Mouse (Mus musculus): ENCODE measurements at regions not wholly inside any gene's neighbourhood (a gene's known extent, or its start where the extent isn't known, plus 50 kb on each side); places are given as distances from the start of the nearest gene placed in this dataset.

- Histone ChIP-seq H3K27ac (ENCODE audit: insufficient read depth, low read depth, low read length) (no peak overlapping the region), H3K27me3 (replicated peaks; ENCODE audit: control insufficient read depth, insufficient read depth, low read length) (no peaks in the 10 kb centered on the region), H3K36me3 (ENCODE audit: control insufficient read depth, insufficient read depth, low read length) (no peaks in the 10 kb centered on the region), H3K4me1 (ENCODE audit: control insufficient read depth, insufficient read depth, low read length) (peaks cover 4% of the 10 kb centered on the region; the same call in 1 of the 2 replicates), H3K4me3 (ENCODE audit: insufficient read depth, low read depth, low read length) (no peak overlapping the region)
- 69% methylated on average over 4 of the region's 4 CpGs for WGBS
- TF ChIP-seq CTCF (conservative IDR thresholded peaks at IDR 0.05; ENCODE audit: insufficient read depth, insufficient read length, low read depth, low read length) (no peak), POLR2A (IDR thresholded peaks at IDR 0.05; ENCODE audit: low read depth, low read length) (no peak)
- DNase-seq, result peak; percentile 51
Observed at GRCm38 (mm10) chr13:101931264-101931663, 163.2 kb upstream of the Pik3r1 start.

- no peak overlapping the region for H3K4me3 ChIP-seq (ENCODE audit: insufficient read depth, low read depth, low read length)
- peaks cover 4% of the 10 kb centered on the region; the same call in 1 of the 2 replicates for H3K4me1 ChIP-seq (ENCODE audit: control insufficient read depth, insufficient read depth, low read length)
- no peaks in the 10 kb centered on the region for H3K36me3 ChIP-seq (ENCODE audit: control insufficient read depth, insufficient read depth, low read length)
- 100% methylated on average over 1 of the region's 1 CpGs for WGBS
- no peak overlapping the region for H3K27ac ChIP-seq (ENCODE audit: insufficient read depth, low read depth, low read length)
- no peaks in the 10 kb centered on the region for H3K27me3 ChIP-seq (replicated peaks; ENCODE audit: control insufficient read depth, insufficient read depth, low read length)
- DNase-seq, result no peak
- TF ChIP-seq CTCF (conservative IDR thresholded peaks at IDR 0.05; ENCODE audit: insufficient read depth, insufficient read length, low read depth, low read length) (no peak), POLR2A (IDR thresholded peaks at IDR 0.05; ENCODE audit: low read depth, low read length) (no peak)
Observed at GRCm38 (mm10) chr13:101931882-101932281, 163.9 kb upstream of the Pik3r1 start.

DNA sequence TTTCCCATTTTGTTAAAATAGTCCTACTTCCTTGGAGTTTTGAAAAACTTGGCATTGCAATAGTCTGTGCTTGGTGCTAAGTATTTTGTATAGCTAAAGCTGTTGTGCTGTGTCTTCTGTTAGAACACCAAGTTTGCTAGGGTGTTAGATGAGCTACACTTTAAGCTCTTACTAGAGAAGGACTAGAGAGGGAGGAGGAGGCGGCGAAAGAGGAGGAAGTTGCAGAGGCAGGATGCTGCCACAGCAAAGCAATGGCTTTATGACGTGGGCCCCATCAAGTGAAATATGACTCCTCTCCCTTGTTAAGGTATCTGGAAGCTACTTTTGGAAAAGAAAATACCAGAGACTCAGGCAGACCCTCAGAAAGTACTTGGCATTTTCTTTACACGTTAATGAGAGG is 167.8 kb upstream of the Pik3r1 start:
- Histone ChIP-seq H3K27me3 (replicated peaks; ENCODE audit: control insufficient read depth, insufficient read depth, low read length) (no peaks in the 10 kb centered on the region), H3K36me3 (ENCODE audit: control insufficient read depth, insufficient read depth, low read length) (no peaks in the 10 kb centered on the region), H3K4me1 (ENCODE audit: control insufficient read depth, insufficient read depth, low read length) (peaks cover 4% of the 10 kb centered on the region; the same call in 1 of the 2 replicates), H3K27ac (ENCODE audit: insufficient read depth, low read depth, low read length) (no peak overlapping the region), H3K4me3 (ENCODE audit: insufficient read depth, low read depth, low read length) (no peak overlapping the region)
- 64% methylated on average over 4 of the region's 4 CpGs for WGBS
- TF ChIP-seq CTCF (conservative IDR thresholded peaks at IDR 0.05; ENCODE audit: insufficient read depth, insufficient read length, low read depth, low read length), result no peak
- no peak for TF ChIP-seq POLR2A (IDR thresholded peaks at IDR 0.05; ENCODE audit: low read depth, low read length)
- DNase-seq, result no peak

GRCm38 (mm10) chr13:101954521-101954920 is 186.5 kb upstream of the Pik3r1 start:
- Histone ChIP-seq H3K4me1 (ENCODE audit: control insufficient read depth, insufficient read depth, low read length) (no peaks in the 10 kb centered on the region), H3K27ac (ENCODE audit: insufficient read depth, low read depth, low read length) (no peak overlapping the region), H3K27me3 (replicated peaks; ENCODE audit: control insufficient read depth, insufficient read depth, low read length) (no peaks in the 10 kb centered on the region), H3K4me3 (ENCODE audit: insufficient read depth, low read depth, low read length) (no peak overlapping the region), H3K36me3 (ENCODE audit: control insufficient read depth, insufficient read depth, low read length) (no peaks in the 10 kb centered on the region)
- TF ChIP-seq CTCF (conservative IDR thresholded peaks at IDR 0.05; ENCODE audit: insufficient read depth, insufficient read length, low read depth, low read length), result no peak
- no peak for TF ChIP-seq POLR2A (IDR thresholded peaks at IDR 0.05; ENCODE audit: low read depth, low read length)
- DNase-seq, result no peak
- WGBS, result 83% methylated on average over 3 of the region's 3 CpGs

DNA sequence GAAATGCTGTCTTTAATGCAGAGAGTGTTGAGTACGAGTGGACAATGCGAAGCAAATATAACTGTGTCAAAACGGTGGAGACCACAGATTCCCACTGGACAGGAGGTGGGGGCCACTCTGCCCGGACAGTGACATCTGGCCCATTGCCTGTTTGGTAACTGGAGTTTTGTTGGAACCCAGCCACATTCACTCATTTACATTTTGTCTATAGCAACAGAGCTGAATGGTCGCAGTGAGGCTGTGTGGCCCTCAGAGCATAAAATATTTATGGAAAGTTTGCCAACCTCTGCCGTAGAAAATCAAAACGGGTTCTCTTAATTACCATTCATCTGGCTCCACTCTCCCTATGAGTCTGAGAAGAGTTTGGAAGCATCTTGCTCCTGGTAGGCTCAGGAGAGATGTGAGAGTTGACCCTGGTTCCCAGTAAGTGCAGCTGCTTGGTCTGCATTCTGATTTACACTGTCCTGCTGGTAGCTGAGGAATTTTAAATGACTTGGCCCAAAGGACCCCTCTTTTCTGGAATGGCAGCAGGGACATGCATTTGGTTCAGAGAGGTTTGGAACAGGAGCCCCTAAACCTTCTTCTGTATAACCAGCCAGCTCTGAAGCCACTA is 187.9 kb upstream of the Pik3r1 start:
- Histone ChIP-seq H3K4me1 (ENCODE audit: control insufficient read depth, insufficient read depth, low read length) (no peaks in the 10 kb centered on the region), H3K4me3 (ENCODE audit: insufficient read depth, low read depth, low read length) (no peak overlapping the region), H3K27ac (ENCODE audit: insufficient read depth, low read depth, low read length) (no peak overlapping the region), H3K36me3 (ENCODE audit: control insufficient read depth, insufficient read depth, low read length) (no peaks in the 10 kb centered on the region), H3K27me3 (replicated peaks; ENCODE audit: control insufficient read depth, insufficient read depth, low read length) (no peaks in the 10 kb centered on the region; the same call in 1 of the 2 replicates)
- no peak for DNase-seq
- 72% methylated on average over 7 of the region's 7 CpGs for WGBS
- no peak for TF ChIP-seq POLR2A (IDR thresholded peaks at IDR 0.05; ENCODE audit: low read depth, low read length)
- no peak for TF ChIP-seq CTCF (conservative IDR thresholded peaks at IDR 0.05; ENCODE audit: insufficient read depth, insufficient read length, low read depth, low read length)

- Histone ChIP-seq H3K27me3 (replicated peaks; ENCODE audit: control insufficient read depth, insufficient read depth, low read length) (no peaks in the 10 kb centered on the region; the same call in 1 of the 2 replicates), H3K36me3 (ENCODE audit: control insufficient read depth, insufficient read depth, low read length) (no peaks in the 10 kb centered on the region), H3K4me1 (ENCODE audit: control insufficient read depth, insufficient read depth, low read length) (no peaks in the 10 kb centered on the region), H3K27ac (ENCODE audit: insufficient read depth, low read depth, low read length) (no peak overlapping the region), H3K4me3 (ENCODE audit: insufficient read depth, low read depth, low read length) (no peak overlapping the region)
- TF ChIP-seq CTCF (conservative IDR thresholded peaks at IDR 0.05; ENCODE audit: insufficient read depth, insufficient read length, low read depth, low read length), result no peak
- TF ChIP-seq POLR2A (IDR thresholded peaks at IDR 0.05; ENCODE audit: low read depth, low read length), result no peak
- DNase-seq, result peak; percentile 65
- 66% methylated on average over 4 of the region's 4 CpGs for WGBS
Observed at GRCm38 (mm10) chr13:101957782-101958181, 189.8 kb upstream of the Pik3r1 start.

DNA sequence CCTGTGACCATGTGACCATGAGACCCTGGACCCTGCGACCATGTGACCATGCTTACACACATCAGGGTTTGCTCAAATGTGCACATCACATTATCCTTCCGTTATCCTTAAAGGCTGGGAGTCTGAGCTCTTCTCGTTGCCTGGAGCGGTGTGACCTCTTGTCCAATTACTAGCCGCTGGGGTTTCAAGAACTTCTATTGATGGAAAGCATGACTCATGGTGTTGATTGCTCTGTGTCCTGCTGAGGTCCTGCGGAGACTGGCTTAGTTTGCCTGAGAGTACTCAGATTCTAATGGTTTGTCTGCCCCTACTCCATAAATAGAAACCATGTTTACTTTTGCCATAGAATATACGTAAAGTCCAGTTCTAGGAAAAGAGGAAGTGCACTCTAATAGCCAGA is 197.5 kb upstream of the Pik3r1 start:
- no peak overlapping the region for H3K4me3 ChIP-seq (ENCODE audit: insufficient read depth, low read depth, low read length)
- TF ChIP-seq POLR2A (IDR thresholded peaks at IDR 0.05; ENCODE audit: low read depth, low read length) (no peak), CTCF (conservative IDR thresholded peaks at IDR 0.05; ENCODE audit: insufficient read depth, insufficient read length, low read depth, low read length) (no peak)
- no peak for DNase-seq
- H3K27me3 ChIP-seq (replicated peaks; ENCODE audit: control insufficient read depth, insufficient read depth, low read length), result no peaks in the 10 kb centered on the region; the same call in 1 of the 2 replicates
- no peaks in the 10 kb centered on the region for H3K36me3 ChIP-seq (ENCODE audit: control insufficient read depth, insufficient read depth, low read length)
- no peak overlapping the region for H3K27ac ChIP-seq (ENCODE audit: insufficient read depth, low read depth, low read length)
- no peaks in the 10 kb centered on the region for H3K4me1 ChIP-seq (ENCODE audit: control insufficient read depth, insufficient read depth, low read length)
- 88% methylated on average over 7 of the region's 7 CpGs for WGBS
